Mouse (Mus musculus) MEL-GATA-1-ER (cell line): ENCODE measurements around the gene Smim7.
A peak's percentile ranks its signal among the peaks of the same experiment; 100 is the strongest.

Source experiments
- DNase-seq: peaks from one replicate; pipeline ENCODE4 v3.0.0-alpha.2; 2012; ENCODE audit warnings: low read depth; ENCODE audit errors: extremely low read depth

The Smim7 gene

GRCm38 (mm10) chr8:72570633-72571610 lies at the start of gene Smim7:
Gene Smim7, minus strand, starts transcription at chr8:72571088.
- peak; percentile 96 for DNase-seq

GRCm38 (mm10) chr8:72590198-72590597 lies 19.3 kb upstream of the Smim7 start:
- peak; percentile 53 for DNase-seq

GRCm38 (mm10) chr8:72589286-72589685 lies 18.4 kb upstream of the Smim7 start:
- DNase-seq = no peak

GRCm38 (mm10) chr8:72588865-72589264 lies 18.0 kb upstream of the Smim7 start:
- no peak for DNase-seq

GRCm38 (mm10) chr8:72587806-72588205 lies 16.9 kb upstream of the Smim7 start:
- no peak for DNase-seq

- no peak for DNase-seq
Measured at GRCm38 (mm10) chr8:72584390-72584789, 13.5 kb upstream of the Smim7 start.

- peak; percentile 34 for DNase-seq
Measured at GRCm38 (mm10) chr8:72583056-72583771, 12.3 kb upstream of the Smim7 start.

- no peak for DNase-seq
Measured at GRCm38 (mm10) chr8:72579374-72579773, 8.5 kb upstream of the Smim7 start.

GRCm38 (mm10) chr8:72577941-72578340 lies 7.1 kb upstream of the Smim7 start:
- DNase-seq = no peak

- DNase-seq = no peak
Measured at GRCm38 (mm10) chr8:72577266-72577665, 6.4 kb upstream of the Smim7 start.

- no peak for DNase-seq
Measured at GRCm38 (mm10) chr8:72575915-72576314, 5.0 kb upstream of the Smim7 start.

- DNase-seq = no peak
Measured at GRCm38 (mm10) chr8:72573450-72573849, 2.6 kb upstream of the Smim7 start.

GRCm38 (mm10) chr8:72572507-72572906 lies 1.6 kb upstream of the Smim7 start:
- DNase-seq = no peak

GRCm38 (mm10) chr8:72571611-72572473 lies 954 bp upstream of the Smim7 start, which contains the start of gene Tmem38a:
Gene Tmem38a, plus strand, starts transcription at chr8:72572055.
- peak; percentile 37 for DNase-seq

- DNase-seq = no peak
Measured at GRCm38 (mm10) chr8:72565970-72566369, 4.9 kb downstream of the Smim7 start.

- DNase-seq = no peak
Measured at GRCm38 (mm10) chr8:72561111-72561689, 9.7 kb downstream of the Smim7 start.

GRCm38 (mm10) chr8:72555770-72556169 lies 15.1 kb downstream of the Smim7 start:
- DNase-seq = no peak

GRCm38 (mm10) chr8:72549314-72549892 lies 21.5 kb downstream of the Smim7 start:
- DNase-seq = no peak

- peak; percentile 44 for DNase-seq
Measured at GRCm38 (mm10) chr8:72548644-72549313, 22.1 kb downstream of the Smim7 start.
